Mouse (Mus musculus) left cerebral cortex, adult 9 months (tissue): ENCODE results near the gene Ehd4.

Experiments
- DNase-seq, 2 experiments: peaks; one replicate each; pipeline ENCODE4 v3.0.0; 2022; ENCODE audit warnings: low spot score in 2 of 2

The Ehd4 gene

DNA sequence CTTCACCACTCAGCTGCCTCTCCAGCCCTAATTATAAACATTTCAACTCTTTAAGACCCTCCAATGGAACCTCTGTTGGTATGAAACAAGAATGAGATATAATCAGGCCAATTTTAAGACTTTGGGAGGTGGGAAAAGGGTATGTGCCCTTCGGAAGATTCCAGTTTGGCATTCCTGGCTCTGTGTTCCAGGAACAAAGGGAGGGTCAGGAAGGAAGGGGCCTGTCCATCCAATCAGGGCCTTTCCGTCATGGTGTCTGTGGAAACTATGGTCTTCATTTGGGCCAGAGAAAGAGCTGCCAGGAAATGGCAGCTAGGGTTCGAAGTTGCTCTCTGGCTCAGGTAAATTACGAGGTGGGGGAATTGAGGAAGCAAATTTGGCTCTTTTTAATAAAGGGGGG is 46.3 kb downstream of the Ehd4 start:
- DNase-seq: no peak

DNA sequence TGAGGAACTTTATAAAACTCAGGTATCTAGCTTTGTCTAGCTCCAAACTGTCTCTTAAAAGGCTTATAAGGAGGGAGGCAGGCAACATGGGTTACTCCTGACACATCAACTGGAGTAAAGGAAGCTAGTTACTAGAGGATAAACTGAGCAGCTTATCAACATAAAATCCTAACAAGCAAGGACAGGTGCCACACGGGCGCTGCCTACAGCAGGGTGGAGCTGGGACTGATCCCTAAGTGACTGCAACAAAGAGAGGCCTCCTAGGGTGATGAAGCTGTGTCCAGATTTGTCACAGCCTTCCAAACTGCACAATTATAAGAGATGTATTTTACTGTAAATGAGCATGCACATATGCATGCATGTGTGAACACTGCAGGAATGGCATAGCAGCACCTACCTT is 47.0 kb downstream of the Ehd4 start:
- no peak for DNase-seq

- no peak for DNase-seq
These were observed 47.9 kb downstream of the Ehd4 start for GRCm38 (mm10) chr2:120106397-120106973.

DNA sequence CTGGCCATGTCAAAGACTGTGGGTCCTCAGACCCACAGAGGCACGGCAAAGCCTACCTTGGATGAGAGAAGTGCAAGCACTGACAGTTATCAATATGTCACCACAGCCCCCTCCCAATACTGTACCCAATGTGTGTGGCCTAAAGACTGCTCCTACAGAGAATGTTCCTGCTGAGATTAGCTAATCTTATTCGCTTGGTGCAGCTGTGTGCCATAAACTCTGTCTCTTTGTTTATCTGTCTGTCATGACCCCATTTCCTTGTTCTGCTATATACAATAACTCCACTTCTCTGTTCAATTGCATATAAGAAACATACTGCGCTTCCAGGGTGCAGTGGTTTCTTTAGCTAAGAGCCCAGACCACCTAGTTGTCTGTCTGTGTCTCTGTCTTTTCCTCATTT is 48.5 kb downstream of the Ehd4 start:
- DNase-seq: no peak

DNA sequence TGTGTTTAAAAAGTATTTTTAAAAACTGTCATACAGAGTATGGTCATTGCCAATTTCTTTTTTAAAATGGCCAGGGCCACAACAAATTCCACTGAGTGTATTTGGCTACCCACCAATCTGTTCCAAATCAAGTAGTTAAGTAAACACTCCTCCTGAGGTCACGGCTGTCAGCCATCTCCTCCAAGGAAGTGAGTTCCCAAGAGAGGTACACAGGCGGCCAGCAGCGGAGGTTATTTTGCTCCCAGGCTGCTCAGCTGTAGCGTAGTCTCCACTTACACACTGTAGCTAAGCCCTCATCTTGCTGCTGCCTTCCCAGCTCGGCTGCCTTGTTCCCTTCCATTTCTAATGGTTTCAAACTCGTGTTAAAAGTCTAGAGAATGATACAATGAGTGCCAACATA is 51.5 kb downstream of the Ehd4 start:
- DNase-seq: no peak

GRCm38 (mm10) chr2:120102450-120102849 is 52.0 kb downstream of the Ehd4 start:
- DNase-seq: no peak

- no peak for DNase-seq
These were observed 52.4 kb downstream of the Ehd4 start for GRCm38 (mm10) chr2:120101961-120102360.

DNA sequence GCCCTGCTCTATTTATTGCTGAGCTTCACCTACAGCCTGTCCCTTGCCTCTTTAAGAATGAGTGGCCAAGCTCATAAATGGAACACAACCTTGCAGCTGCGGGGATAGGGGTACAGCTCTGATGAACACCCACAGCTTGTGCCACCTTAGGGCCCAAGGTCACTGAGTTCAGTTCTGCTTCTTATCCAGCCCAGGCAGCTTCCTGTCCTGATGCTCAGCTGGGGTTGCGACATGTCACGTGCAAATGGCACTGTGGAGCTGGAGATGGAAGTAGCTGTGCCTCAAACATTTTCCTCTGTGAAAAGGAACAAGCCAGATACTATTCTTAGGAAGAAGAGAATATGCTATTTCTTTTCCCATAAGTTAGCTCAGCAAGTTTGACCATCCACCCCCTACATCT is 54.5 kb downstream of the Ehd4 start:
- peak in 1 of 2 experiments; percentile 38 for DNase-seq

- DNase-seq: no peak
These were observed 55.1 kb downstream of the Ehd4 start for GRCm38 (mm10) chr2:120099263-120099662.

DNA sequence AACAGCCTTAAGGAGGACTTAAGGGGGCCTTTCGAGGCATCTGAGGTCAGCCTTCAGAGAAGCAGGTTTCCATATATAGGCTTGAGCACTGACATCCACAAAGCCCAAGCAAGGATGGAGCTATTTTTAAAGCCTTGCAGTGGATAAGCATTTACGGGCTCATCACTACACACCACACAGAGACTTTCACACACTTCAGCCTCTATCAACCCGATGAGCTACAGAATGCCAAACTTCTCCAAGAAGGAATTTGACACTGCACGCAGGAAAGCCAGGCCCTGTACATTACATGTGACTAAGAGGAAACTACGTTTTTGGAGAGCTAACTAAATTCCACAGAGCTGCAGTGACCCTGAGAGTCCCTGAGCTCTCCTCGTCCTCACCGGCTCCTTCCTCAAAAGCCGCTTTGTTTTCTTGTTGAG is 55.6 kb downstream of the Ehd4 start:
- no peak for DNase-seq

DNA sequence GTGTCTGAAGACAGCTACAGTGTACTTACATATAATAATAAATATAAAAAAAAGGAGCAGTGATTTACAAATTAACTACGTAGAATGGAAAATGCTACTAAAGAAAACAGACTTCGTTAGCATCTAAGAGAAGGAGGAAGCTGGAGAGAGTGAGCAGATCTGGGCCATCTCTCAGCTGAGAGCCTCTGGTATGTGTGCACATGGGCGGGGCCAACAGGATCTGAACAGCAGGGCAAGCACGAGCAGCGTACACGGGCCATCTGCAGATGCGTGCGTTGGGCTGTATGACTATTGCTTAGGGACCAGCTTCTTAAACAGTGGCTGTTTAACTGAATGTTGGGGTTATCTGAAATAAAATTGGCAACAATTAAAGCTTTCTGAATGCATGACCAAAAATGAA is 56.5 kb downstream of the Ehd4 start:
- DNase-seq: no peak

DNA sequence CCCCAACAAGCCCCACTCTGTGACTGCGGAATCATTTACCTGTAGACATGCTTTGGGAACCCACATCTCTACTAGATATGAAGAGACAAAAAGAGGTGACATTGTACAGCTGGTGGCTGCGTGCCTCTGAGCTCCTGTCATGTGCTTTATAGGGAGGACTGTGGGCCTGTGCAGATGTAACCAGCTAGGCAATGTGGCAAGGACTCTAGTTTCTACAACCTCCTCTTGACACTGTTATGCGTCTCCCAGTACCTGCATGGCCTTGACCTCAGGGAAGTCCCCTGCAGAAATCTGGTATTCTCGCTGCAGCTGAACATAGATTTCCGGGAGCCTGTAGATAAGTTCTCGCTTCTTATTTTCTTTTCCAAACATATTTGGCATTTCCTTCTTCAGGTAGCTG is 57.7 kb downstream of the Ehd4 start:
- no peak for DNase-seq

GRCm38 (mm10) chr2:120096191-120096590 is 58.2 kb downstream of the Ehd4 start:
- no peak for DNase-seq

GRCm38 (mm10) chr2:120095171-120095570 is 59.2 kb downstream of the Ehd4 start:
- no peak for DNase-seq

DNA sequence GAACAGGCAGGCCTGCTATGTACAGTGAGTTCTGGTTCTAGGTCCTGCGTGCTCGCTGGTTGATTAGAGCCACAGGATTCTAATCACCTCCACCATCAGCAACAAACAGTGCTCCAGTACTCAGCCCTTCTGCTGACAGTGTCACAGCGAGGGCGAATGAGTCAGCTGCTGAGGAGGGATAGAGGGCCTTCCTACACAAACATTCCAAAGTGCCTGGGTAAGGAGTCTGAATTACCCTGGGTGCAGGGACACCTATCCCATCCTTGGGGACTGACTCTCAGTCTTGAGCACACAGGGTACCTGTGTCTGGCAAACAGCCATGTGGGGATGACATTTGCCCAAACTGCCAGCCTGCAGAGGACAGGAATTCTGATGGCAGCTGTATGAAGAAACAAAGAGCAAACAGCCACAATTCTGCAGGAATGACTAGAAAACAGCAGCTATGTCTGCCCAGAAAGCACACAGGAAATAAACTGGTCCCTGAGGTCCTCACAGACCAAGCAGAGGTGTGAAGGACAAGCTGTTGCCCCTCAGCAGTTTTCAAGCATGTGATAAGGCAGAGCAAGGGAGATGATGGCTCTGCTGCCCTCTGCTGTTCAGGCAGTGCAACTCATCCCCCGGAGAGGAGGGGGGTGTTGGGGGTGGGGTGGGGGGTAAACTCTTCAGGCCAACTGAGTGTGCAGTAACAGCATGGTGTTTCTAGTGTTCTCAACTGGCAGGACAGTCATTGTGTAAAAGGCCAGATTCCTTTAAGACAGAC is 60.6 kb downstream of the Ehd4 start:
- no peak for DNase-seq

DNA sequence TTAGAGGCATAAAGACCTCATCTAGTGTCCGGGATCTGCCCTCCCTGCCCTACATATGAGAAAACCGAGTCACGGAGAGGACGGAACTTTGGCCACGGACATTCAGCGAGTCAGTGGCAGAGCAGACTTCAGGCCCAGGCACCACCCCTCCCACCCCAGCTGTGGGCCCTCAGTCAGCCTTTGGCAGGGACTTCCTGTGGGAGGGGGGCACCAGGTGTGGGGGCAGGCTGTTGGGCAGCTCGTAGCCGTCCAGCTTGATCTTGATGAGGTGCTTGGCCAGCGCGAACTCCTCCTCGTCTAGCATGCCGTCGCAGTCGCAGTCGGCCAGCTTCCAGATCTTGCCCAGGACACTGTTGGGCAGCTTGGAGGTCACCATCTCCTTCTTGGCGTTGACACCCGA is 63.4 kb downstream of the Ehd4 start:
- no peak for DNase-seq

GRCm38 (mm10) chr2:120087897-120088296 is 66.5 kb downstream of the Ehd4 start:
- no peak for DNase-seq

GRCm38 (mm10) chr2:120087391-120087790 is 67.0 kb downstream of the Ehd4 start:
- DNase-seq: no peak

- no peak for DNase-seq
These were observed 68.4 kb downstream of the Ehd4 start for GRCm38 (mm10) chr2:120086038-120086437.

- no peak for DNase-seq
These were observed 69.6 kb downstream of the Ehd4 start for GRCm38 (mm10) chr2:120084593-120085361.

DNA sequence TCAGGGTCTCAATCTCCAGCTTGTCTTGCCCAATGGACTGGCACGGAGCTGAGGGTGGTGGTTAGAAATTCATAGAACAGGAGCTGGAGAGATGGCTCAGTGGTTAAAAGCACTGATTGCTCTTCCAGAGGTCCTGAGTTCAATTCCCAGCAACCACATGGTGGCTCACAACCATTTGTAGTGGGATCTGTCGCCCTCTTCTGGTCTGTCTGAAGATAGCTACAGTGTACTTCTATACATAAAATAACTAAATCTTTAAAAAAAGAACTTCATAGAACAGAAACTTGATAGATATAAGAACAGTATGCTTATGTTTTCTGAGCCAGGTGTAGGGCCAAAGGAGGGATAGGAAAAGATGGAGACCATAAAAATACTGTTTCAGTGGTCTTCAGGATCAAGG is 72.0 kb downstream of the Ehd4 start:
- no peak for DNase-seq

- peak in 1 of 2 experiments; percentile 46 for DNase-seq
These were observed 78.2 kb downstream of the Ehd4 start for GRCm38 (mm10) chr2:120076076-120076705.
